Mouse (Mus musculus): ENCODE results near the gene Rars2.

Rars2 gene

GRCm38 (mm10) chr4:34640731-34641130 lies 26.0 kb downstream of the Rars2 start:
- DNase-seq (ENCODE audit: low read depth, low spot score), result no peak

GRCm38 (mm10) chr4:34644779-34645178 lies 30.0 kb downstream of the Rars2 start:
- no peak for DNase-seq (ENCODE audit: low read depth, low spot score)

DNA sequence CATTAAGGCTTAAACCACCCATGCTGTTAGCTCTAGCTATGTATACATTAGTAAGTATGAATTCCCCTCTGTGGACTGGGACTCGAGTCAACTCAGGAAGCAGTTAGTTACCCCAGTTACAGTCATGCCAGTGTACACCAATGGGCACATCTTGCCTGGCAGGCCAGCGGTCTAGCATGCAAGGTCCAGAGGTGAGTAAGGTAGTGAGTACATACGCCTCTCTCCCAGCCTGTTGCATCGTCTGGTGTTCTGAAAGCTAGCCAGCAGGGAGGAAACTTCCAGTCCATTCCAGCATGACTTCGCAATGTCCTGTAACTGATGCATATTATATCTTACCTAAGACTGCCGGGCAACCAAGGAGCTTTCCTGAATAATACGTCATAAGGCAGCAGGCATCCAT lies 38.4 kb downstream of the Rars2 start:
- DNase-seq (ENCODE audit: low read depth, low spot score), result no peak

DNA sequence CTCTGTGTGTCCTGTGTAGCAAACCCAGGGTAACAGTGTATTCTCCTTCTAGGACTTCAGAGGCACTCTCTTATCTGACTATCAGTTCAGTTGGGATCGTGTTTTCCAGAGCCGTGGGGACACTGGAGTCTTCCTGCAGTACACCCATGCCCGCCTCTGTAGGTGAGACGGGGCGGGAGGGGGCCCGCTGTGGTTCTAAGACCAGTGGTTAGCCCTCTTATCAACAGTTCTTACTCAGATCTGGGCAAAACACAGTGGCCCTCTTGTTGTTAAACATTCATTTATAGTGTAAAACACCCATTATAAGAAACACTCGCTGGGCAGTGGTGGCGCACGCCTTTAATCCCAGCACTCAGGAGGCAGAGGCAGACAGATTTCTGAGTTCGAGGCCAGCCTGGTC lies 41.3 kb downstream of the Rars2 start:
- DNase-seq (ENCODE audit: low read depth, low spot score), result no peak

DNA sequence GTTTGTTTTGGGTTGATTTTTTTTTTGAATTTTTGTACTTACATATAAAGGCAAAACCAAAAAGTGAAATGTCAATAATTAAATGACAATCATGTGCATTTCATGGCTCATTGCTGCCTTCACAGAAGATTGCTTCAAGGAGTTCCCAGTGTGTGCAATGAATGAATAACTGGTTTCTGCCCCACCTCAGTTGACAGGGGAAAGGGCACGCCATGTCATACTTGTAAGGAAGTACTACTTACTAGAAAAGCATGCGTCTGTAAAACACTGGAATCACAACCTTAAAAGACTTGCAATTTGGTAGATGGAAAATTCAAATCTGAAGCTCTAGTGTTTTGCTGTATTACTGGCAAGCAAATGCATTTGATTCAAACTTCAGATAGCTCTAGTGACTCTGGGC lies 44.3 kb downstream of the Rars2 start:
- DNase-seq (ENCODE audit: low read depth, low spot score), result no peak

GRCm38 (mm10) chr4:34661514-34661913 lies 46.8 kb downstream of the Rars2 start:
- no peak for DNase-seq (ENCODE audit: low read depth, low spot score)

- DNase-seq (ENCODE audit: low read depth, low spot score), result no peak
Observed at GRCm38 (mm10) chr4:34661927-34662326, 47.2 kb downstream of the Rars2 start.

GRCm38 (mm10) chr4:34667923-34668322 lies 53.2 kb downstream of the Rars2 start:
- no peak for DNase-seq (ENCODE audit: low read depth, low spot score)

- DNase-seq (ENCODE audit: low read depth, low spot score), result no peak
Observed at GRCm38 (mm10) chr4:34673721-34674120, 59.0 kb downstream of the Rars2 start.

- DNase-seq (ENCODE audit: low read depth, low spot score), result no peak
Observed at GRCm38 (mm10) chr4:34680530-34680929, 65.8 kb downstream of the Rars2 start.

DNA sequence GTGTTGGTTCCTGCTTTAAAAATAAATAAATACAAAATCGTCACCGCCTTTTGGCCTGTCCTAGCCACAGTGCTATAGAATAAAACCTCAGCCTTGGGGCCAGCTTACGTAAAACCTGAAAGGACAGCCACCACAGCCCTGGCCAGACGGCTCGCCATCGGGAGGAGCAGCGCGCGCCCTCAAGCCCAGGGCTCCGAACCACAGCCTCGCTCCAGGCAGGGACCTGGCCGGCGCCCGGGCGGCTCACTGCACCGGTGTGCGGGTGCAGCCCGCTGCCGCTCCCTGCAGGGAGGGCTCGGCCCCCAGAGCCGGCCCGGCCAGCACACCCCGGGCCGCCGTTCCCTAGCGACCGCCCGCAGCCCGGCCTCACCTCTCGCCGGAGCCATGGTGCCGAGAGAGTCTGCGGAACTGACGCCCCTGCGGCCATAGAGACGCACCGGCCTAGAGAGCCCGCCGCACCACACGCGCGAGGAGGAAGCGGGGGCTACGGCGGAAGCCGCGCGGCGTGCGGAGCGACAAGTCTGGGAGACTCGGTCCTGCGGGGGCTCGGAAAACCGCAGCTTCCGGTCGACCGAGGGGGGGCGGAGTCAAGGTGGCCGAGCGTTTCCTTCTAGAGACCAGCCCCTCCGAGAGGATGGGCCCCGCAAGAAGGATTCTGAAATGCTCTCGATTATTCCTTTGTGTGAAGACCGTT lies 72.3 kb downstream of the Rars2 start, which contains the start of gene Slc35a1:
TSS of gene Slc35a1 (minus strand) at position 565 of the 694 bp plus-strand sequence.
- peak; percentile 63 for DNase-seq (ENCODE audit: low read depth, low spot score)

DNA sequence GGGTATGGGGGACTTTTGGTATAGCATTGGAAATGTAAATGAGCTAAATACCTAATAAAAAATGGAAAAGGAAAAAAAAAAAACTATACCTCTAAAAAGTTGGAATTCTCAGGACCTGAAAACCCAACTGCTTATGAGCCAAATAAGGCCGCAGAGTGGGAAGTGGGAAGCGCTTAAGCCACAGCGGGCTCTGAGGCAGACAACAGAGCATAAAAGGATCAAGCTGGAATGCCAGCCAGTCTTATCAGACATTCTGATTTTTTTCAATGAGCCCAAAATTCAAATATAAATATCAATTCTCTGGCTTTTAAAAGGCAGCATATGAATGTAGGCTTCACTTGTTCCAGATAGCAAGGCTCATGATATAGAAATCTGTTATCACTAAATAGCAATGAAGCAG lies 73.3 kb downstream of the Rars2 start:
- DNase-seq (ENCODE audit: low read depth, low spot score), result no peak

DNA sequence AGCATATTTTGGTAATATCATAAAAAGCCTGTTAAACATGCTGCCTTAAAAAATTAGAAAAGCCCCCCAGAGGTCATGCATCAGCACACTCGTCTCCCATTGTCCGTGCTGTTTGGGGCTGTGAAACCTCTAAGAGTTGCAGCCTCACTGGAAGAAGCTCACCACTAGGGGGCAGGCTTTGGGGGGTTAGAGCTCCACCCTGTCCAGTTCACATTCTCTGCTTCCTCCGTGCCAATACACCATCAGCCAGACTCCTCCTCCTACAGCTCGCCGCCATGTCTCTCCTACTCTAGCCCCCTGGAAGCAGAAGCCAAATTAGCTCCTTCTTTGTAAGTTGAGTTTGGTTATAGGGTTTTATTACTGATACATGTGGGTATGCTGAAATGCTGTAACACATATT lies 86.8 kb downstream of the Rars2 start:
- peak; percentile 8 for DNase-seq (ENCODE audit: low read depth, low spot score)

- DNase-seq (ENCODE audit: low read depth, low spot score), result no peak
Observed at GRCm38 (mm10) chr4:34702231-34702630, 87.5 kb downstream of the Rars2 start.

- DNase-seq (ENCODE audit: low read depth, low spot score), result no peak
Observed at GRCm38 (mm10) chr4:34703029-34703428, 88.3 kb downstream of the Rars2 start.

GRCm38 (mm10) chr4:34707248-34707647 lies 92.5 kb downstream of the Rars2 start:
- no peak for DNase-seq (ENCODE audit: low read depth, low spot score)

- DNase-seq (ENCODE audit: low read depth, low spot score), result no peak
Observed at GRCm38 (mm10) chr4:34708127-34708526, 93.4 kb downstream of the Rars2 start.

Data from c-Kit-negative CD71-positive TER-119-positive erythroid progenitor cells, embryonic 14.5 days (primary cell).